Mouse (Mus musculus) layer of hippocampus, postnatal 14 days (tissue): ENCODE results near the gene Inpp5f. TPM values are rescaled to one million over a fixed set of nuclear protein-coding genes. Genes with fewer than 3 reads are reported as not detected.
"Not testable (repeated sequence)": the region's sequence is repeated elsewhere in the genome, so short reads cannot be mapped to it uniquely, and the experiment has no call there.

ENCODE experiments used
- DNase-seq, 2 experiments: peaks; one replicate each; pipeline ENCODE4 v3.0.0; 2021 to 2022; ENCODE audit warnings: low spot score in 2 of 2, mixed read lengths in 1 of 2
- total RNA-seq, 2 experiments: library from RNA; stranded (reverse); gene quantifications; 2 replicates each; pipeline ENCODE4 v1.2.3; 2021

The Inpp5f gene
- total RNA-seq, 2 experiments from 2014 or later: 246 to 261 TPM

DNA sequence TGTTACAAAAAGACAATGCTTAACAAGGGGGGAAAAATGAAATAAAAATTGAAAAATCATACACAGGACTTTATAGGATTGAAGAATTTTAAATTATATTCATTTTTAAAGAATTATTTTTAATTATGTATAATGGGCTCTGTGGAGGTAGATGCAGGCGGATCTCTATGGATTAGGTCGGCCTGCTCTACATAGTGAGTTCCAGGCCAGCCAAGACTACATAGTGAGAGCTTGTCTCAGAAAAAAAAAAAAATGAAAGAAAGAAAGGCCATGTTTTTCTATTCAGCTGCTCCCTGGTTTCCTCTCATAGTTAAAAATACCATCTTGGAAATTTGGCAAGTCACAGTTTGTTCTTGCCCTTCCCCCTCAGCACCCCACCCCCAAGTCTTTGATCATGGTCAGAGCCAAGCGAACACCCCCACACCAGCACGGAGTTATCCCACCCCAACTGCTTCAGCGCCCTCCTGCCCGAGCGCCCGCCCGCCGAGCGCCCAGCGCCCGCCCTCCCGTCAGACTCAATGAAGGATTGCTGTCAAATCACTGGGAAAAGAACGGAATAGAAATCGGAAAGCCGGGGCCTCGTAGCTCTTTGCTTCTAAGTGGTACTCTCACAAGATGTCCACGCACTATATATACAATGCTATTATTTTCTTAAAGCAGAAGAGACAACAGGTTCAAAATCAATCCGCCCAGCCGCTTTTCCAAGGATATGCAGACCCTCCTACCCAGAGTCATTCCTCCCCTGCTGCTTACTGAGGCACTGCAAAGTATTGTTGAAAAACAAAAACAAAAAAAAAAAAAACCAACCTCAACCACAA is 18.8 kb upstream of the Inpp5f start:
- DNase-seq: peak; percentile 61 to 67

DNA sequence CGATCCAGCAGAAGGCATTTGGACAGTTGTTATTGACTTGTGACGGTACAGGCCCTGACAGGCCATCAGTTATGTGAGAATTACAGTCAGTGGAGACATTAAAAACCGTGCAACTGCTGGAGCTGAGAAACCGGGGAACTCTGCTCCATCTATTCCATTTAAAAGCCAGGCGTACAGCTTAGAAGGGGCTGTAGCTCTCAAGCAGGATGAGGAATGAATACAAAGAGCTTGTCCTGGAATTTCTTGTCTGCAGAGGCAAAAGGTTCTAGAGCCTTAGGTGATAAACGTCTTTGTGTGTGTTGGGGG is 18.2 kb upstream of the Inpp5f start:
- DNase-seq: no peak

DNA sequence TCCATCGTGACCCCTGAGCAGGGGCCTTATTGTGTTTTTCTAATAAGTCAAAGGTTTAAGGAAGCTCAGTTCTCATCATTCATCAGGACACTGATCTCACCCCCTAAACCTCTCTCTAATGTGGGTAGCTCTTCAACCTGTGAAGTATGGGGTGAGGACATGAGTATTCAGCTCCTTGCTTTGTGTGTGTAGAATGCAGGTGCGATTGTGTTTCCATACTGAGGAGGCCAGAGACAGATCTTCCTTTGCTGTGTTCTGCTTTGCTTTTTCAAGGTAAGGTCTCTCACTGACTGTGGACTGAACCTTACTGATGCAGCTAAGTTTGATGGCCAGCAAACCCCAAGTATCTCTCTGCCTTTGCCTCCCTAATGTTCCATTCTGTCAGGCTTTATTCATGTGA is 14.9 kb upstream of the Inpp5f start:
- DNase-seq: no peak

DNA sequence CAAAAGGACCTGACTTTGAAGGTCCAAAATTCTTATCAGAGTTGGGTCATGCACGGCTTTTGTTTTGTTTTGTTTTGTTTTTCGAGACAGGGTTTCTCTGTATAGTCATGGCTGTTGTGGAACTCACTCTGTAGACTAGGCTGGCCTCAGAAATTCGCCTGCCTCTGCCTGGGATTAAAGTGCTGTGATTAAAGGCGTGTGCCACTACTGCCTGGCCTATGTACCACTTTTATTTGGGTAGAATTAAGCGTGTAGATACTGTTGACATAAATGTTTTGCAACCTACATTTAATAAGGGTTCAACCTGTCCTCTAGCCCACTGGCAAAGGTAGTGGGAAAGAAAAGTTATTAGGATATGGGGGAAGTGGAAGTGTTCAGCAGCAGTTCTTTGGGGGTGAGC is 12.1 kb upstream of the Inpp5f start:
- no peak for DNase-seq

DNA sequence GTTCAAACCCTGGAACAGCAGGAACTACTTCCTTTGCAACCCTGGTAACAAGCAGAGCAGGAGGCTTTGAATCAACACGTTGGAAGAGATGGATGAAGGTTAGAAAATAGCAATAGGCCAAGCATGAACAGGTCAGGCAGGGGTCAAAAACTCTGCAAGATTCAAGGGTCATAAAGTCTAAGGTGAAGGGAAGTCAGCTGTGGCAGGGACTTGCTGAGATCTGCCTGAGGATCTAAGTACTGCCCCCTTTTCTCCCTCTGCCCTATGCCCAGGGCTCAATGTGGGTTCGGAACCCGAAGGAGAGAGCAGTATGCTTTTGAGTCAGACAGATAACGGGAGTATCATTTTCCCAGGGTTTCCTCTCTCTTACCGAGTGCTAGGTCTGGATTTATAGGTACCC is 9.3 kb upstream of the Inpp5f start:
- DNase-seq: no peak

DNA sequence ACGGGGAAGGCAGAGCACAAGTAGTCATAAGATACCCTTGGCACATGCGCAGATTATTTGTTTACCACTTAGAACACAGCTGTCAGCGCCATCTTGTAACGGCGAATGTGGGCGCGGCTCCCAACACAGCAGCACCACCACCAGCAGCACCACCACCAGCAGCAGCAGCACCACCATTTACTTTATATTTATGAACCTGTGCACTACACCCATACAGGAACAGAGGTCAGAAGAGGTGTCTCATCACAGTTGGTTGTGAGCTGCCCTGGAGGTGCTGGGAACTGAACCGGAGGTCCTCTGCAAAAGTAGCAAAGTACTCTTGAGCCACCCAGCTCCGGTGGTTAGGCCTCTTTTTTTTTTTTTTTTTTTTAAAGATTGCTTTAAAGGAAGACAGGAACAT is 1.2 kb upstream of the Inpp5f start:
- not testable (repeated sequence) for DNase-seq

DNA sequence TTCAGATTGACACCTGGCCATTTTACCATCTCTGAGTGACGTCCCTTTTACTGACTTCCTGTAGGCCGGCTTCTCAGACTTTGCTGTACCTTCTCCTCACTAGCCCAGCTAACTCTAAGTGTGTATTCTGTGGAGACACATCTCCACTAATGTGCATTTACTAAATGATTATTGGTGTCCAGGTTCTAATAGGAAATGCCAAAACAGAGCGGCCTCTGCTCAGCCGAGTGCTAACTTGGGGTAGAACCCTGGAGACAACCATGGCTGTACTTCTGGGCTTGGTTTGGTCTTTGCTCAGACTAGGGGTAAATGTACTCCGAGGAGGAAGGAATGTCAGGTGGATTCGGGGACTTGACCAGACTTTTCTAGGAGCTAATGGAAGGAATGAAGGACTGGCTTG is 638 bp upstream of the Inpp5f start:
- no peak for DNase-seq

DNA sequence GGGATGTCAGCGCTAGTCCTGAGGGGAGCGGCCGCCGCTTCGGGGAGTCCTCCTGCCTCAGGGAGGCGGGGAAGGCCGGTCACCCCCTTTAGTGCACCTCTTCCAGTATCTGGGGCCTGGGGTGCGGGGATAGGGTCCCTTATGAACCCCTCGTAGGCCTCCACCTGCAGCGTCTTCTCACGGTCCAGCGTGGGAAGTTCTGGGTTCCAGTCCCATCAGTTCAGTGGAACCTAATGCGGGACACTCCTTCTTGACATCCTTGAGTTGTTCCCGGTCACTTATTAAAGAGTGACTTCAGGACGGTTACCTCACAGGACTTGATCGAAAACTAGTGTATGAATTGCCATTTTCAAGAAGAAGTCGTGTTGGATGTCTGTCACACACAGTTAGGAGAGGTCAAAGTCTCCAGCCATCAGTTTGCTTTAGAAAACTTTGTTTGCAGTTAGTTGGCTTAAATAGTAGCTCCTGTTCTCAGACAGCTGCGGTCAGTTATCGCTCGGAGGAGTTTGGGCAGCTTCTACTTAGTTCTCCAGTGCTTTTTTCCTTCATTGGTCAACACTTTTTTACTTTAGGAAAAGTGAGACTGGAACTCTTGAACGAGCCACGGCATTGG is 777 bp downstream of the Inpp5f start:
- DNase-seq: no peak

DNA sequence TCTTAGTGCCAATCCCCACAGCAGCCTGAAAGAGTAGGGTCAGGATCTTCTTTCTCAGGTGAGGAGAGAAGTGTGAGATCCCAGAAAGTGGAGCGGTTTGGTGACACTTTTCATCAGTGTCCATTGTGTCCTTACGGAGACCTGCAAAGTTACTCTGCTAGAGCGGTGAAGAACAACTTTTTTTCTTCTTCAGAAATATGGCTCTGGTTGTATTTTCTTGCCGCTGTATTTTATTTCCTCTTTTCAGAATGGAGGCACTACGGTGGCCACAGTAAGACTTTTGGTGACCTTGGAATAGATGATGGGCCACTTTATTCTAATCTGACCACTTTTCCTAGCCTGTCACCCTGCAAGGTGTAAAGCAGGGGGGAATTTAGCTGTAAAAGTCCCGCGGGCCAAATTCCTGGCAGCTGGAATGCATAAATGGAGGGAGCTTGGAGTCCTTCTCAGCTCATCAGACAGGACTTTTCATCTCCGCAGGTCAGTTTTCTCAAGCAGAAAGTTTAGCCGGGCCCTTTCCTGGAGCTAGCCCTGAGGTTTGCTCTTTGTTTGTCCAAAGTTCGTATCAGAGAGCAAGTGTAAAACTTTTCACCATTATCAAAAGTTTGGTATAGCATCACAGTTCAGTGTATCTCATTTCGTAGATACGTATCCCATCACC is 1.5 kb downstream of the Inpp5f start:
- no peak for DNase-seq

DNA sequence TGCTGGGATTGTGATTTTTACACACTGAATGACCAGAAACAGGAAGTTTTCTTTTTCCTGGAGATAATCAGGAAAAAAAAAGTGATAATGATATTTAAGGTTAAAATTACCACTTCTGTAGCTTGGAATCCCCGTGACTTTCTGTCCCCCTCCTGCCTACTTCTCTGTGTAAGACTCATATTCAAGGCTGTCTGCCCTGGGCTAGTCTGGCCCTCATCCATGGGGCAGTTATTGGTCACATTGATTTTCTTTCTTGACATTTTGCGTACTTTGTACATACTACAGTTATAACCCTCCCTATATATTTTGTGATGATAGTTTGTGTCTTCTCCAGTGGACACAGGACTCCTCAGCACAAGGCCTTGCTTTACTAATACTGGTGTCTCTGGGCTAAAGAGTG is 2.5 kb downstream of the Inpp5f start:
- no peak for DNase-seq

DNA sequence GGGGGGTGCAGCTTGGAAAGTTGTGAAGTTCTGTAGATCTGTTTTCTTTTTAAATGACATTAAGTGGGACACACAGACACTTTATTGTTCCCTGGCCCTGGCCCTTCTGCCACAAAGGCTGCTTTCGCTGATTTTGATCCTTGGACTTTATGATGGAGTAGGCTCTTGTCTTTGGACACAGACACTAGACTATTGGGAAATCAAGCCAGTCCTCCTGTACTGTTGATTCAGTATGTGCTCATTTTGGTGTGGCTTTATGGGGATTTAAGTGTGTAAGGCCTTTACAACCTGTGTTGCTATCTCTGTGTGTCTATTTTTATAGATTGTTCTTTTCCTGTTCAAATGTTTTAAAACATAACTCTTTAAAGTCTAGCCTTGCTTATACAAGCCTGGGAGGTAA is 6.5 kb downstream of the Inpp5f start:
- DNase-seq: no peak

DNA sequence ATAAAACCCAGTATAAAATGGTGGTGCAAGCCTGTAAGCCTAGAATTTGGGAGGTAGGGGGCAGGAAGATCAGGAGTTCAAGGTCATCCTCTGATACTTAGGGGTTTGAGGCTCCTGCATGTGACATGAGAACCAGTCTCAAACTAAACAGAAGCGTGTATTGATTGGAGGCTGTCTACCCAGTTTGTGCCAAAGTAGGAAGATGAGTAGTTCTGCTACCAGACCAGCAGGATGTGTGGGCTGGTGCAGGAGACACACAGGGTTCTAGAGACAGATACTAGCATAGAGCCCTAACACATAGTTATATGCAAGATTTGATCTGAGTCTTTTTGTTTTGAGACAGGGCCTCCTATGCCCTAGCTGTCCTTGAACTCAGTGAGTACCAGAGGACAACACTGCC is 9.1 kb downstream of the Inpp5f start:
- no peak for DNase-seq

DNA sequence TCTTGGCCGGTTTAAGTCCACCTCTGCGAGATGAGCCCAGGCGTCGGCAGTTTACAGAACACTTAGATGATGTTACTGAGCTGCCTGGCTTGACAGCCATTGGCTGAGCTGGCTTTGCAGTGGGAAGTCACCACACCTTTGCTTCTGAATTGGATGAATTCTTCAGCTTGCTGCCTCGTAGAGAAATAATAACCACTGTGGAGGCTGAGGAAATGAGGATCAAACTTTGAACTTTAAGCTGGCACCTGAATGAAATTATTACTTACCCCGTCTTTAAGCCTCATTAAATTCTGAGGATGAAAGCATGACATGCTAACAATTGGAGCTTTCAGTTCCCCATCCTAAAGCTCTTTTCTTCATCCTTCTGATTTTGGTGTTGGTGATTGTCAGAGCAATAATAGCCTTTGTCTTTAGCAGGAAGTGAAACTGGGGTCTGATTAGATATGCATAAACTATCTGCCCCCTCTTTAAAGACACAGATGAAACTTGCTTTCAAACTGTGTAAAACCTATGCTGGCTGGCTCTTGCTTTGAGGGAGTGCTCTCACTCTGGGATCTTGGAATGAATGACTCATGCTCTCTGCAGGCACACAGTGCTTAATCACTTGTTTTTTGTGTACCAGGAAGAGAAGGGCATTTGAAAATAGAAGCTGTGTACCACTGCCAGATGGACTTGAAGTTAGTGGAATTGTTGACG is 11.3 kb downstream of the Inpp5f start:
- DNase-seq: peak in 1 of 2 experiments; percentile 37

DNA sequence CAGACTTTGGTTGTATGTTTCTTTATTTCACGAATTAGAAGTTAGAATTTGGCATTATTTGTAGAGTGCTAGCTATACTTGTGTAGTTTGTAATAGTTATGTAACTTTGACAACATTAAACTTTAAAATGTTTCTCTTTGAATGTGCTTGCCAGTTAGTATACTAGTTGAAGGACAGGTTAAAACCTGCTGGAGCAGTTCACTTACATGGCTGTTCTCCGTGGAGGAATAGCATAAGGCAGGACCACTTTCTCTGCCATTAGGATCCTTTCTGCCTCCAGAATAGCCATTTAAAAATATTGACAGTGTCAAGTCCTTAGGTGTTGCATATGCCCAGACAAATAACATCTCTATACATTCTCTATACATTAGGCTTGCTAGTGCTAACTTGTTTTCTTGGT is 11.9 kb downstream of the Inpp5f start:
- DNase-seq: no peak

DNA sequence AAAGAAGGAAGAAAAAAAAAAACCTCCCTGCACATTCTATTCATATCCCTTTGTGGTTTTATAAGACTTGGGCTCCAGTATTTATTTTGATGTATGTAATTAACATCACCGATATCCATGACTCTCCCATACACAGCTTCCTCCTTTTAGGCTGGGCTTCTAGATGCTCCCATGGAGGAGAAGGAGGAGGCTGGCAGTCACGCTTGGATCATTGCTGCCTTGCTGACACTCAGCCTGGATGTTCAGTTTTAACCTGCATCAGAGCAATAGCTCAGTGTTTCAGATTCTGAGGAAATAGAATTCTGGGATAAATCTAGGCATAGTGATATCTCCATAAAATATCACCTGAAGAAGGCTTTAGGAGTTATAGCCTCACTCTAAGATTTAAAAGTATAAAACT is 14.3 kb downstream of the Inpp5f start:
- DNase-seq: no peak

DNA sequence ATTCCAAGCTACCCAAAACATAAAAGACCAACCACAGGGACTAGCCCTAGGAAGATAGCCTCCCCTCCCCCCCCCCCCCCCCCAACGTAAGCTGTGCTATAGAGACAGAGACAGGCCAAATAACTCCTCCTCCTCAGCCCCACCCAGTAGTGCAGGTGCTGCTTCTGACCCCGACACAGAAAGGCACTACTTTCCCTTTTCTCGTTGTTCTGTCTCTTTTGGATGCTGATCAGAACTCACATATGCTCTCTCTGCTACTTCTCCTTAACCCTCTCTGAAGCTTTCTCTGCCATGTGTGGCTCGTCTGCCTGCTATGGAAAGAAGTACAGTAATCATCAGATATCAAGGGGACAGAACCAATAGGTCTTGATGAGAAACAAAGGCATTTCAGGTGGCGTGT is 15.5 kb downstream of the Inpp5f start:
- DNase-seq: no peak

DNA sequence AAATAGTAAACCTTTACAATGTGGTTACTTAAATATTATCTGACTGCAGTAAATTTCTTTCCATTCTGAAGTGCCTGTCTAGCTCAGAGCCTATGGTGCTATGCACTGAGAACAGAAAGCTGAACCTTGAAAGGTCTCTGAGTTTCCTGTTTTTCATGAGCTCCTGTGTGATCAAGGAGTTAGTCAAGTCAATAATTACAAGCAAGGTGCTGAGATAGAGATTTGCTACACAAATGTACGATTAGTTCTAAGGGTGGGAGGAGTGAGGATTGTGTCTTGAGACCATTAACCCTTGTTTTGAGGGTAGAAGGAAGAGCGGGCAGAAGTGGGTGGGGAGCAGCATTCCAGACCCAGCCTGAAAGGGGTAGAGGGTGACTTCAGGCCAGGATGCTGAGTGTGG is 16.1 kb downstream of the Inpp5f start:
- no peak for DNase-seq

DNA sequence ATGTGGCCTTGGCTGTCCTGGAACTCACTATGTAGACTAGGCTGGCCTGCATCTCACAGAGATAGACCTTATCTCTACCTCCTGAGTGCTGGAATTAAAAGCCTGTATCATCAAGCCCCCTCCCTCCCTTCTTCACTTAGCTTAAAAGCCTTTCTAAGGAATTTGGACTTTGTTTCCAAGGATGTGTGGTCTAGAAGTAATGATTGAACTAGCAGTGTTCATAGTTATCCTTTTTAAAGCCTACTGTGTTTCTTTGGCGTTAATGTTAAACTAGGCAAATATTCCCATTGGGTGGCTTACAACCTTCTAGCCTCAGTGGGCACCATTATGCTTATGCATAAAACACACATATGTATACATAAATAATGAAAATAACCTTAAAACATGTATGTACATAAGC is 16.6 kb downstream of the Inpp5f start:
- no peak for DNase-seq

DNA sequence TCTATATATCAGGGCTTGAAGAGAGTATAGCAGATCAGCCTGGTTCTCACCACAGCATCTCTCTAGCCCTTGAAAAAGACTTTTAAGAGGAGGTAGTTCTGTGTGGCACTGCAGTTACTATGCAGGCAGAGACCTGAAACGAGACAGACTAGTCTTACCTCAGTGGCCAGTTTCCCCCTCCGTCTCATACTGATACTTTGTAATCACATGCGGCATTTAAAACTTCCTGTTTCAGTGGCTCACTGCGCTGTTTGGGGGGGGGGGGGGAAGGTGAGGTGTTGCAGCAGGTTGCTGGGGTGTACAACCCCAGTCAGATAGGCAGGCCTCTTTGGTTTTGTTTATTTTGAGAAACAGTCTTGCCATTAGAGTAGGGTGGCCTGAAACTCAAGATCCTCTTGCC is 22.0 kb downstream of the Inpp5f start:
- no peak for DNase-seq

DNA sequence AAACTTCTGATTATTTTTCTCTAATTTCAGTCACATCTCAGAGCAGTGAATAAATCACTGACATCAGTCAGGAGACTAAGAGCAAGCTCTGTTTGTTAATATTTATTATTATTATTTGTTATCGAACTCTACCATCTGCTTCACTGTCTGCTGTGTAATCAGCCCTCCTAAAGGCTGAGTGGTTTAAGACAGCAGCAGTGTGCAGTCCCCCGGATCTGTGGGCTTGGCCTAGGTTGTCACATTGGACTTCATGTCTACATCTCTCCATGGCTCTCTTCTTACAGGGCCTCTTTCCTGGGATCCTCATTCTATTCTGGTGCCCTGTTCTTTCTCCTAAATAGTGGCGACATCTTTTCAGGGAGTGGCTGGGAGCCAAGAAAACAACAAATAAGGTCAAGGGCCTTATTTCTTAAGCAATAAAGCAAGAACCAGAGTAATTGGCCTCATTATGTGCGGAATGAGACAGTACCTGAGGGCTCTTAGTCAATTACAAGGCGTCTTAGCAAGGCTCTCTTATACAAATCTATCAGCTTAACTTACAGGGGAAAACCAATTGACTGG is 28.9 kb downstream of the Inpp5f start:
- DNase-seq: no peak

DNA sequence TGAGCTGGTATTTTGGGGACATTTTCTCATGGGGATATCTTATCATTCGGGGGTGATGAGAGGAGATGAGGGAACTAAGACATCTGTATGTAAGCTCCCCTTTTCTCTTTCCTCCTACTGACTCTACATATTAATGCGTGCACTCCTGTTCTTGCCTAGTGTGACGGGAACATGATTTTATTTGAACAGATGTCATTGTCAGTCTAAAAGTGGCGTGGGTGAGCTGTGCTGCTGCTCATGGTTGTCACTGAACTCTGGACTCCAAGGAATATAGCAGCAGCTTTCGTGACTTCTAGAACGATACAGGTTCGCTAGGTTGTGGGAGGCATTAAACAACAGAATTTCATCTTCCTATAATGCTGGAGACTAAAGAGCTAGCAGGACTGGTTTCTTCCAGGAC is 30.4 kb downstream of the Inpp5f start:
- peak; percentile 14 to 36 for DNase-seq

DNA sequence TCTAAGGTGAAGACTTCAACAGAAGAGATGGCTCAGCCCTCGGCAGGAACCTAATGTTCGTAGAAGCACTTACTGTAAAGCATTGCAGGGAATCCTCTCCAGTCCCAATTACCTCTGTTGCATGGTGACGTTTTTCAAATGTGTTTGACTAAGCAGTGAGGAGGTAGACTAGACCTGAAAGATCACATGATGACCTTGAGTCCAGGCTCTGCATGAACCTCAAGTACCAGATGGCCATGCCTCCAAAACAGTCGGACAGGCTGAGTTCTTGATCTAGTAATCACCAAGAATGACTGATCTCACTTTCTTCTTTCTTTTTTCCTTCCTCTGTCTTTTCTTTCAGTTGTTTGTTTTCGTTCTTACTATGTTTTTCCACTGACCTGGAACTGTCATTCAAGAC is 31.3 kb downstream of the Inpp5f start:
- DNase-seq: no peak
